Mouse (Mus musculus) forebrain, embryonic 13.5 days (tissue): ENCODE measurements at regions not wholly inside any gene's neighbourhood (a gene's known extent, or its start where the extent isn't known, plus 50 kb on each side); places are given as distances from the start of the nearest gene placed in this dataset.
A peak's percentile ranks its signal among the peaks of the same experiment; 100 is the strongest.

Experiments
- ATAC-seq: fragments of 200-750 bp; cut with Nextera tagmentation; 2 replicates; pipeline ENCODE4 v1.8.0; 2017
- H3K27ac ChIP-seq: fragments of 300-500 bp; sonication (generic); 2 replicates; pipeline ENCODE4 v1.5.1; 2015; ENCODE audit warnings: inconsistent platforms, mild to moderate bottlenecking, moderate library complexity
- H3K27me3 ChIP-seq: fragments of 300-500 bp; sonication (generic); 2 replicates; pipeline ENCODE4 v1.6.1; 2015; ENCODE audit warnings: mild to moderate bottlenecking, inconsistent platforms
- H3K36me3 ChIP-seq: fragments of 300-500 bp; sonication (generic); 2 replicates; pipeline ENCODE4 v1.6.1; 2015; ENCODE audit warnings: mild to moderate bottlenecking, inconsistent platforms; ENCODE audit not compliant: poor library complexity, severe bottlenecking
- H3K4me1 ChIP-seq: fragments of 300-500 bp; sonication (generic); 2 replicates; pipeline ENCODE4 v1.6.1; 2015; ENCODE audit warnings: inconsistent platforms
- H3K4me2 ChIP-seq: fragments of 300-500 bp; sonication (generic); 2 replicates; pipeline ENCODE4 v1.6.1; 2015; ENCODE audit warnings: inconsistent platforms, mild to moderate bottlenecking, moderate library complexity
- H3K4me3 ChIP-seq: fragments of 300-500 bp; sonication (generic); 2 replicates; pipeline ENCODE4 v1.5.1; 2015; ENCODE audit warnings: mild to moderate bottlenecking, inconsistent platforms
- H3K9ac ChIP-seq: fragments of 300-500 bp; sonication (generic); 2 replicates; pipeline ENCODE4 v1.6.1; 2015; ENCODE audit warnings: mild to moderate bottlenecking, inconsistent platforms
- H3K9me3 ChIP-seq: fragments of 300-500 bp; sonication (generic); replicated peaks from 2 replicates; pipeline ENCODE4 v1.6.1; 2016; ENCODE audit warnings: inconsistent platforms
- WGBS: fragments of 180-500 bp; shearing (Covaris S2); methylation state at CpG from one replicate; pipeline ENCODE4 v1.1.7; 2015; 5-methylcytosine and 5-hydroxymethylcytosine counted together

DNA sequence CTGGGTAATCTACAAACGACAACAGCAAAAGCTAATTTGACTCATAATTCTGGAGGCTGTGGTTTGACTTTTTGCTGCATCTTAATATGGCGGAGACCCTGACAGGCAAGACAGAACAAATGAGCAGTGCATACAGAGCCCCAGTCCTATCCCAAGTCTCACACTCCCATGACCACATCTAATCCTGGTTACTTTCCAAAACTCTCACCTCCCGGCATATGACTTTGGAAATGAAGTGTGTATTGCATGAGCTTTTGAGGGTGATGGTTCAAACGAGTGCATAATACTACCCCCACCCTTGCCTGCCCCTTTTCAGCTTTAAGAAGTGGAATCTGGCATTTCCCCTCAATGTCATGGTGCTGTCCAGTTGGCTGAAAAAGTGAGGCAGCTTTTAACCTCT, 244.3 kb downstream of the Gm45692 start:
- 76% methylated on average over 4 of the region's 4 CpGs for WGBS
- H3K4me1 ChIP-seq: 0 out of 2 replicates have a peak, but pooled peaks cover 3% of the 10 kb centered on the region
- no peak overlapping the region for H3K4me3 ChIP-seq
- no peak overlapping the region for H3K27ac ChIP-seq
- H3K9me3 ChIP-seq: no peaks in the 10 kb centered on the region
- no peaks in the 10 kb centered on the region for H3K36me3 ChIP-seq
- H3K9ac ChIP-seq: no peak overlapping the region
- H3K27me3 ChIP-seq: no peaks in the 10 kb centered on the region
- no peak overlapping the region for H3K4me2 ChIP-seq
- no peak for ATAC-seq

DNA sequence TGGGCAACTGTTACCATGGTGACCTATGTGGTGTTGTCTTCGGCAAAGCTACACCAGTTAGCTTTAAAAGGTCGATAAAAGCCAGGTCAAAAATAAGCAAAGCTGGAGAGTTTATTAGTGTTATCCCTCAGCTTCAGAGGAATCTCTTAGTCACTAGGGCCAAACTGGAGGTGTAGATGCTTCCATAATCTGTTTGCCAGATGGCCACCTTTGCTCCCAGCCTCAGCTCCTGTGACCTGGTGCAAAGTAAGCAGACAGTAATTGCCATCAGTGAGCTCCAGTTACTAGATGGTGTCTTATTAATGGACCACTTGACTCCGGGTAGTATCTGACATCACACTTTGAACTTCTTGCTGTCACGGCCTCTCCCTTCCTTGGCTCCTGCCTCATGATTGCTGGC, 245.3 kb downstream of the Gm45692 start:
- Histone ChIP-seq H3K9ac (no peak overlapping the region), H3K4me3 (no peak overlapping the region), H3K27me3 (no peaks in the 10 kb centered on the region), H3K4me2 (no peak overlapping the region), H3K9me3 (no peaks in the 10 kb centered on the region), H3K27ac (no peak overlapping the region), H3K36me3 (no peaks in the 10 kb centered on the region), H3K4me1 (no peaks in the 10 kb centered on the region)
- 83% methylated on average over 4 of the region's 4 CpGs for WGBS
- ATAC-seq: no peak

DNA sequence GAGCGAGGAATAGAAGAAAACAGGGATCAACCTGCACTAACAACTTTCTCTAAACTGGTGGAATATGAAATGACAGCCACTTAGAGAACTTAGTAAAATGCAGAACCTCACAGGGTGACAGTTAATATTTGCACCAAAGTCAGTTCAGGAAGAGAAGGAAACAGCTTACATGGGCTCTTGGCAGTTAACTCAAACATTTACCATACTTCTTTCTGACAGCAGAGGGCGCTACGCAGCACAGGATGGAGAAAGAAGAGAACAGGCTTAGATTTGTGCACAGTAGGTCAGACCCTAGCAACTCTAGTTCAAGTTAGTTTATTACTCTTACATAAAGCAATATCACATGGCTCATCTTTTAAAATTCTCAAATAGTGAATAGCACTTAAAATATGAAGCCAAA, 261.3 kb downstream of the Gm45692 start:
- Histone ChIP-seq H3K27ac (no peak overlapping the region), H3K4me1 (peaks cover 14% of the 10 kb centered on the region), H3K9ac (no peak overlapping the region), H3K4me2 (no peak overlapping the region), H3K36me3 (no peaks in the 10 kb centered on the region), H3K27me3 (no peaks in the 10 kb centered on the region), H3K9me3 (no peaks in the 10 kb centered on the region), H3K4me3 (no peak overlapping the region)
- WGBS: 32% methylated on average over 3 of the region's 3 CpGs
- ATAC-seq: no peak

DNA sequence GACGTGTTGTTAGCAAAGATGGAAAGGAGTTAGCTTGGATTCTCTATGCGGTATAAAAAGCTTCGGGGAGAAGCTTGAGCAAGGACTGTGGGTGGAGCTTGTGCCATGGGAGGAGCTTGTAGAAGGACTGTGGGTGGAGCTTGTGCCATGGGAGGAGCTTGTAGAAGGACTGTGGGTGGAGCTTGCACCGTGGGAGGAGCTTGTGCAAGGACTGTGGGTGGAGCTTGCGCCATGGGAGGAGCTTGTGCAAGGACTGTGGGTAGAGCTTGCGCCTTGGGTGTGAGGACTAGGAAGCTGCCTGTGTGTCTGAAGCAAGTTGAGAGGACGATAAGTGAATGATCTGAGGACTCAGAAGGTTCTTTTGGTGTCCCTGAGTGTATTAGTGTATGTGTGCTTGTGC, 263.1 kb downstream of the Gm45692 start:
- H3K27me3 ChIP-seq: no peaks in the 10 kb centered on the region
- no peaks in the 10 kb centered on the region for H3K36me3 ChIP-seq
- peaks cover 14% of the 10 kb centered on the region for H3K4me1 ChIP-seq
- no peak overlapping the region for H3K4me2 ChIP-seq
- no peaks in the 10 kb centered on the region for H3K9me3 ChIP-seq
- H3K4me3 ChIP-seq: no peak overlapping the region
- H3K9ac ChIP-seq: no peak overlapping the region
- no peak overlapping the region for H3K27ac ChIP-seq
- WGBS: 87% methylated on average over 7 of the region's 7 CpGs
- ATAC-seq: no peak

DNA sequence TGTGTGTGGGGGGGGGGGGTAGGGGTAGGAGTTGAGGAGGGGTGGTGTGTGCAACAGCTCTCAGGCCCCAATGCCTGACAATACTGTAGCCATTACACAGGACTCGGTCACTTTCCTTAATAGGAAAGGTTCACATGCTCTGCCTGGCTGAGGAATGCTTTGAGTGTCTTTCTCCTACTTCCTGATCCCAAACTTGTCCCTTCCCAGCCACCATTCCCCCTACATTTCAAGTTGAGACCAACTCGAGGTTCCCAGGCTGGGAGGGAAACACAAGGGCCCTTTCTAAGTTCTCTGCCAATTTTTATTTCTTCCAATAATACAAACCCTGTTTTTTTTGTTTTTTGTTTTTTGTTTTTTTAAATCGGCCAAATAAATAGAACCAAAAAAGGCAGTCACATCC, 264.6 kb downstream of the Gm45692 start:
- H3K27ac ChIP-seq: no peak overlapping the region
- H3K9ac ChIP-seq: no peak overlapping the region
- ATAC-seq: no peak
- no peak overlapping the region for H3K4me2 ChIP-seq
- no peaks in the 10 kb centered on the region for H3K9me3 ChIP-seq
- H3K4me1 ChIP-seq: peaks cover 14% of the 10 kb centered on the region
- 55% methylated on average over 3 of the region's 3 CpGs for WGBS
- H3K27me3 ChIP-seq: no peaks in the 10 kb centered on the region
- H3K4me3 ChIP-seq: no peak overlapping the region
- H3K36me3 ChIP-seq: no peaks in the 10 kb centered on the region

DNA sequence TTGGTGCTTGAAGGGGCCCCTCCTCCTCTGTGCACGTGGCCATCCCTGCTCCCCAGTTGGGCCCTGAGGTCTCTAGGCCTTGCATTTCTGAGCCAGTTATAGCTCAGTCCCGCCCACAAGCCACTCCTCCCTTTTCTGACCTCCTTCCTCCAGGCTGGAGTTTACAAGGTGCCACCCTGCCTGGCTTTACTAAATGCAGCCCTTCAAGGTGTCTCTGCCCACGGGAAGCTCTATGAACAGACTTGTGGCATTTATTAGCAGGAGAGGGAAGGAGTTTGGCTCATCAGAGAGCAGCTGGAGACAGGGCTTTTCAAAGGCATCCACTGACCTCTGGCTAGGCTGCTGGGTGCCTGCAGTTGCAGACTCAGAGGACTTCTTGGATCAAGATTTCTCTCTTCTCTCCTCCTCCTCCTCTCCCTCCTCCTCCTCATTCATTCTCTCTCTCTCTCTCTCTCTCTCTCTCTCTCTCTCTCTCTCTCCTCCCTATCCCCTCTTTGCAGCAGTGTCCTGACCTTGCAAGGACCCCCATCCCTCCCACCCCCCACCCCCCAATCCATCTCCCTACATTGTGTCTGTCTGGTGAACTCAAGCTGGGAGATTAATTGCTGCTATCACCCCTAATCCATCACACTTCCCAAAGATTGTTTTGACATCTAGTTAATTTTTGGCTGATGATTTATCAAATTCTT, 265.1 kb downstream of the Gm45692 start:
- no peak overlapping the region for H3K4me2 ChIP-seq
- no peak overlapping the region for H3K27ac ChIP-seq
- peak; percentile 61; the same call in 1 of the 2 replicates for ATAC-seq
- no peaks in the 10 kb centered on the region for H3K36me3 ChIP-seq
- peaks cover 14% of the 10 kb centered on the region for H3K4me1 ChIP-seq
- H3K9me3 ChIP-seq: no peaks in the 10 kb centered on the region
- H3K4me3 ChIP-seq: no peak overlapping the region
- no peak overlapping the region for H3K9ac ChIP-seq
- H3K27me3 ChIP-seq: no peaks in the 10 kb centered on the region
- 9% methylated on average over 3 of the region's 3 CpGs for WGBS

DNA sequence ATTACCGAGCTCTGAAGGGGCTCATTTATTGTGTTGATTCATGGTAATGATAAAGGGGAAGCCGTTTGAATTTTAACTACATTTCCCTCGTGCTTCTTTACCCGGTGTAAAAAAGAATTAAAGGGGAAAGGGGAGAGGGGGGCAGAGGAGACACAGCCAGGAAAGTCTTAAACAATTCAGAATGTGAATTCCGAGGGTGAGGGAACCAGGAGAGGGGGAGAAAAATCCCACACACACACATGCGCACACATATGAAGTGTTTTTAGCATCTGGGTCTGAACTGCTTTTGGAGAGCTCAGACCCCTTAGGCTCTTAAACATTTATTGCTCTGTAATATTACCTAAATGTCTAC, 265.6 kb downstream of the Gm45692 start:
- WGBS: 17% methylated on average over 6 of the region's 6 CpGs
- Histone ChIP-seq H3K27ac (no peak overlapping the region), H3K4me3 (no peak overlapping the region), H3K4me2 (no peak overlapping the region), H3K9ac (no peak overlapping the region), H3K27me3 (no peaks in the 10 kb centered on the region), H3K36me3 (no peaks in the 10 kb centered on the region), H3K4me1 (peaks cover 14% of the 10 kb centered on the region), H3K9me3 (no peaks in the 10 kb centered on the region)
- ATAC-seq: no peak

DNA sequence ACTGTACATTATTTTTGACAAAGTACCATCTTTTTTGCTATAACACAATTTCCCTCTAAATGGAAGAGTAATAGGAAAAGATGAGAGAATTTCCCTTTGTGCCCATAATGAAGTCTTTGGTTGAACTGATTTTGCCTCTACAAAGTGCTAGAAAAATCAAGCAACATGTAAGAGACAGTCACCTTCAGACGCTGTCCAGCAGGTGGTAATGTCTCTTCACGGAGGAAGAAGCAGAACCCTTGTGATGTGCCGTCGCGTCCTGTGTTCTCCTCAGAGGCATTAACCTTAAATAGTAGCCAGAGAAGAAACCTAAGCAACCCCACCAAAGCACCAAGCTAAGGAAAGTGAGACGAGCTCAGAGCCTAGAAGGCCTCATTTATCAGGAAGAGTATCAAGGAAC, 275.7 kb downstream of the Gm45692 start:
- H3K36me3 ChIP-seq: no peaks in the 10 kb centered on the region
- H3K9me3 ChIP-seq: no peaks in the 10 kb centered on the region; the same call in 1 of the 2 replicates
- no peak overlapping the region for H3K9ac ChIP-seq
- no peaks in the 10 kb centered on the region for H3K4me1 ChIP-seq
- no peak overlapping the region for H3K4me2 ChIP-seq
- no peak overlapping the region for H3K4me3 ChIP-seq
- H3K27me3 ChIP-seq: no peaks in the 10 kb centered on the region
- 85% methylated on average over 6 of the region's 6 CpGs for WGBS
- H3K27ac ChIP-seq: no peak overlapping the region
- no peak for ATAC-seq

DNA sequence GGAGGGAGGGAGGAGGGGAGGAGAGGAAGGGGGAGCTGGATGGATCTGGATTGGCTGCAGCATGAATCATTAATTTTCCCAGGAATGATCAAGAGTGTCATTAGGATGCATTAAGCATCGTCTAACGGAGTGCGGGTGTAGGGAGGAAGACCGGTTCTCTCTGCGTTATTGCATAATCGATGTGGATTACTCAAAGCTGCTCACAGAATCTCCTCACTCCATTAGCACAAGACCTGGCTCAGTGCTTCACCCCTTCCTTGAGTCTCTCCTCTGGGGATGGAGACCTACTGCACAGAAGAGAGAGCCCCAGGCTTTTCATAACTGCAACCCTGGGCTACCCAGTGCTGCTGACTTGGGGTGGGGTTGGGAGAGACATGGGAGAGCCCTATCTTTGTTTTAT, 300.7 kb downstream of the Gm45692 start:
- Histone ChIP-seq H3K27me3 (no peaks in the 10 kb centered on the region), H3K9me3 (no peaks in the 10 kb centered on the region), H3K36me3 (no peaks in the 10 kb centered on the region), H3K4me2 (no peak overlapping the region), H3K4me3 (no peak overlapping the region), H3K27ac (no peak overlapping the region), H3K4me1 (no peaks in the 10 kb centered on the region), H3K9ac (no peak overlapping the region)
- peak; percentile 45; the same call in 1 of the 2 replicates for ATAC-seq
- WGBS: 60% methylated on average over 6 of the region's 6 CpGs

DNA sequence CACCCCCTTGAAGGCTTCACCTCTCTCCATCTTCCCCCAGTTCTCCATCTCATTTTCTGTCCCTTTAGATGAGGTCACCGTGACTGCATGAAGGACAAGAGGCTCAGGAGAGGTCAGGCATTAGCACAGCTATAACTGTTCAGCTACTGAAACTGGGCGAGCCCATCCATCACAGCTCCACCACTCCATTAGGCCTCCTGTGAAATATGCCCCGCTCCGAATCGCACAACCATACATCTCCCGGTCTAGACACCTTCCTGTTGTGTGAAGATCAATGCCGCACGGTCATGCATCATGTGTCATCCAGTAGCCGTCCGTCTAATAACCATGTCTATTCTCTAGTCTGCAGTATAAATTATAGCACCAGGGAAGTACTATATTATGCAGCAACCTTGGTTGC, 301.2 kb downstream of the Gm45692 start:
- H3K9me3 ChIP-seq: no peaks in the 10 kb centered on the region
- H3K36me3 ChIP-seq: no peaks in the 10 kb centered on the region
- H3K9ac ChIP-seq: no peak overlapping the region
- 92% methylated on average over 10 of the region's 10 CpGs for WGBS
- no peaks in the 10 kb centered on the region for H3K27me3 ChIP-seq
- H3K4me1 ChIP-seq: no peaks in the 10 kb centered on the region
- H3K4me3 ChIP-seq: no peak overlapping the region
- no peak overlapping the region for H3K27ac ChIP-seq
- ATAC-seq: no peak
- H3K4me2 ChIP-seq: no peak overlapping the region

DNA sequence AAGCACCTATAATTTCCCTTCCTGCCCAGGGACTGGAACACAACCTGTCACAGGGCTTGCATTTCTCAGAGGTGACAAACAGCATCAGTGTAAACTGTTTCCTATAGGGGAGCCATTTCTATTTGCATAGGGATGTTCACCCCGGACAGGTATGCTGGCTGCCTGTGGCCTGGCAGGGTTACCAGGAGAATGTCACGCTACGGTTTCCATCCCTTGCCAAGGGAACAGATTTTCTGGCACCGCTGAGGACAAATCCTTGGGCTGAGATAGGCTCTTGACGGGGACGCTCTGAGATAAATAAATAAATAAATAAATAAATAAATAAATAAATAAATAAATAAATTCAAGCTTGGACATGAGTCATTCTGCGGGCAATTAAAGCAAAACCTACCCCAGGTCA, 308.0 kb downstream of the Gm45692 start:
- Histone ChIP-seq H3K4me2 (no peak overlapping the region), H3K27me3 (no peaks in the 10 kb centered on the region), H3K4me1 (no peaks in the 10 kb centered on the region), H3K36me3 (no peaks in the 10 kb centered on the region), H3K9ac (no peak overlapping the region), H3K27ac (no peak overlapping the region), H3K4me3 (no peak overlapping the region), H3K9me3 (no peaks in the 10 kb centered on the region)
- ATAC-seq: no peak
- WGBS: 97% methylated on average over 7 of the region's 7 CpGs

DNA sequence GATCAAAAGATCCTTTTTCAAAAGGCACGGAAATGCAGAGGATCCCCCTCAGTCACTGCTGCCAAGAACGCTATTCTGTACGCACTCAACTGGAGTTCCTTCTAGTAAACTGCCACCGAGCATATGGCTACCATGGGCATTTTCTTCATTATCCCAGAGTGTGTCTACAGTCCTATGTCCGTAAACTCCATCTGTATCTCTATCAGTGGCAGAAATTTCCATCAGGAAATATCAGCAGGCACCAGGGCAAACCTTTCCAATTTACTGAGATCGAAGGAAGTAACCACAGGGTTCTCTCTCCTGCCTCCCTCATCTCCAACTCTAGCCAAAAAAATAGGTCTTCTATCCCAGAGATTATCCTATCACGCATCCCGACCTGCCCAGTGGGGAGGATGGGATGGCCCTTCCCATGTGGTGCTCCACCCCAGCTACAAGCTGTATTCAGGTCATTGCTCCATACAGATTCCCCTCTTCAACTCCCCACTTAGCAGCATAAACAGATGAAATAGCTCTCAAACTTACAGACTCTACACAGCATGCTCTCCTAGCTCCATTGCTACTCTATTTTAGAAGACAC, 310.5 kb downstream of the Gm45692 start:
- Histone ChIP-seq H3K9ac (no peak overlapping the region), H3K36me3 (no peaks in the 10 kb centered on the region), H3K4me3 (no peak overlapping the region), H3K27me3 (no peaks in the 10 kb centered on the region), H3K4me1 (no peaks in the 10 kb centered on the region), H3K27ac (no peak overlapping the region), H3K9me3 (no peaks in the 10 kb centered on the region), H3K4me2 (no peak overlapping the region)
- no peak for ATAC-seq
- WGBS: 84% methylated on average over 8 of the region's 8 CpGs
